Mouse (Mus musculus) adrenal gland, adult 8-10 months (tissue): ENCODE results near the gene Fbxw8. TPM values are rescaled to one million over a fixed set of nuclear protein-coding genes. Genes with fewer than 3 reads are reported as not detected.

ENCODE experiments used
- DNase-seq: peaks from one replicate; pipeline ENCODE4 v3.0.0; 2022
- total RNA-seq, 4 experiments: library from RNA; stranded (reverse); gene quantifications; 2 replicates each; pipeline ENCODE4 v1.2.4; 2022

Fbxw8 gene
- 10 to 100 TPM; 47.0 to 57.6 (median 51.7) TPM for total RNA-seq

DNA sequence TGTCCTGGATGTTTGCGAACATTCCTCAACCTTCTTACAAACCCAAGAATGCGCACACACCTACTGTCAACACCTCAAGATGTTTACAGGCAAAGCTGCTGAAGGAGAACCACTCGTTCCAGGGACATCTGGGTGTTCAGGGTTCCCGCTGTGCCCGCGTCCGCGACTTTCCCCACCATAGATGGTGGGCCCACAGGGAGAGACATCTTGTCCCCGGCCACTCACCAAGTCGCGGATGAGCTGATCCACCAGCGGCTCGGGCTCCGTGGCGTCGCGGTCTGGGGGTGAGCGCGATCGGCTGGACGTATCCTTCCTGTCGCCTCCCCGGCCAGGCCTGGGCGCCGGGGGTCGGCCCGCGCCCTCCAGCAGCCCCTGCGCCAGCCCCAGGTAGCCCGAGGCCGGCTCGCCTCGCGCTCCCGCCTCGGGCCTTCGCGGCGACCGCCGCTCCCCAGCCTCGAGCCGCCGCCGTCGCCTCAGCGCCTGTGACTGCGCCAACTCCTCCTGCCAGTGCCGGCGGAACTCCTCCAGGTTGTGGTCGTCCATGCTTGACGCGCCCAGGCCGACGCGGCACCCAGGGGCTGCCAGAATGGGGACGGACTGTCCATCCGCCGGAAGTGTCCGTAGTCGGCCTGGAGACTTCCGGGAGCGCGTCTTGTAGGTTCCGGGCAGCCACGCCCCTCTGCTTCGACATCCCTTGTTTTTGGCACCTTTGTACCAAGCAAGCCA, at the start of gene Fbxw8:
Gene Fbxw8 (minus strand): TSS at position 626 of the 726 bp plus-strand sequence.
- DNase-seq = peak; percentile 70

DNA sequence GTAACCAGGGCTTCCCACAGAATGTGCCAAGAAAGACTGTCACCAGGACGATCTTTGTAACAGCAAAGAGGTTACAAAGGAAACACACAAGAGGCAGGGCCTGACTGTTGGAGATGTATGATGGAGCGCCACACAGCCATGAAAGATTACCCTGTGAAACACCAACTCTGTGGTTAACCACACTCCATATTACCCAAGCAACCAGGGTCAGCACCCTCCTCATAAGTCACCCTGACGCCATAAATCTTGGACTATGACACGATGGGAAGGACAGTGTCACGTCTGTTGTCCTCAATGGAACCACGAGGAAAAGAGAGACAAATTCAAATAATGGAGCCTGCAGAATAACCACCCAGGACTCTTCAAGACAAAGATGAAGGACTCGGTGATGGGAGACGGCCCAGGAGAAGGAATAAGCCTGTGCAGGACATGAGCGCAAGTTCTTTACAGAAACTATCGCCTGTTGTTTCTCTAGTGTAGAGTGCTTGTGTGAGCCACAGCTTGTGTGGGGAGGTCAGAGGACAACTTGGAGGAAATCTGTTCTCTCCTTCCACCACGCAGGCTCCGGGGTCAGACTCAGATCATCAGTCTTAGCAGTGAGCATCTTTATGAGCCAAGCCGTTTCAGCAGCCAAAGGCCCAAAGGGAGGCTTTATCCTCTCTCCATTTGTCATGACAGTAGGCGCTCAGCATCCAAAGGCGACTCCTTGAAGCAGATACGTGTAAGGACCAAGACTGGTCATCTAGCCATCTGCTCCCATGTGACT, 49.6 kb upstream of the Fbxw8 start:
- no peak for DNase-seq

- no peak for DNase-seq
Observed at GRCm38 (mm10) chr5:118199670-118200069, 44.4 kb upstream of the Fbxw8 start.

- DNase-seq = no peak
Observed at GRCm38 (mm10) chr5:118197421-118197820, 42.2 kb upstream of the Fbxw8 start.

DNA sequence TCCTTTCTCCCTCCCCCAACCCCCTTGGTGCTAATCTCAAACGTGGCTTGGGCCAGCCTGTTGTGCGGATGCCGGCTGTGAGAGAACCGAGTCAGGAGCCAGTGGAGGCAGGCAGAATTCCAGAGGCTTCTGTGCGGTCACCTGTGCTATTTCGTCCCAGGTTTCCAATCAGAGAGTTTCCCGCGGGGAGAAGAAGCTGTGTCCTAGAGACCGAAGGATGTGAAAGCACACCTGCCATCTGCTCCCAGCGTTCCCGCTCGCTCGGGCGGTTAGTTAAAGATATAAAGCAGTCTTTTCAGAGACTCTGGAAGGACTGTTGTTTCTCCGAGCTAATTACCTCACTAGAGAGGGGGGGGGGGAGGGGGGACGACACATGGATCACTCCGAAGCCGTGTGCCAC, 37.0 kb upstream of the Fbxw8 start:
- no peak for DNase-seq

DNA sequence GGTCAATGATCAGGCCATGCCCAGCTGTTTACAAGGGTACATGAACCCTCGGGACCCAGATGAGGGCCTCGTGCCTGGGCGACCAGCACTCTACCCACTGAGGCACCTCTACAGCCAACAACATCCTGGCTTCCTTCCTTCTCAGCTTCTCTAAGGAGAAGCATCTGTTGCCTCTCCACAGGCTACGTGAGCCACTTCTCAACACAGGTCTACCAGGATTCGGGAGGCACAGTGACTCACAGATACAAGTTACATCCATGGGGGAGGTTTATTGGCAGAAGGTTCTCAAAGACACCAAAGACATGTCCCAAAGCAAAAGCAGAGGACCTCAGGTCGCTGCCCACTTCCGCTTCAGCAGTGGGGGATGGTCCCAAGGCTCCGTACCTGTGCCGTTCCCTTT, 35.2 kb upstream of the Fbxw8 start:
- DNase-seq = no peak

DNA sequence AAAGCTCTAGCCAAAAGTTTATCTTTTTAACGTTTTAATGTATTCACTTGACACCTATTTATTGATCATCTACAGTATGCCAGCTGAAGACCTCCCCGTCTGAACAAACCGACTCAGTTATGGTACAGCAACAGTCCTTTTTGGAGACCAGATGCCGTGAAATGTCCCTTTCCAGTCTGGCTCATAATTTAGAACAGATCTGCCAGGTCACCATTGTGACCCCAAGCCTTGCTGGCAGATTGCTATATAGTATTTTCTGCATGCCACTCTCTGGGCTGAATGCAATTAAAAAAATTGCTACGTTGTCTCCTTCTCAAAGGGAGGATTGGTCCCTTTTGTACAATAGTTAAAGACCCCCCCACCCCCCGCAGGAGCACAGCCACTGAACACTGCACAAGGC, 33.1 kb upstream of the Fbxw8 start:
- DNase-seq = no peak

DNA sequence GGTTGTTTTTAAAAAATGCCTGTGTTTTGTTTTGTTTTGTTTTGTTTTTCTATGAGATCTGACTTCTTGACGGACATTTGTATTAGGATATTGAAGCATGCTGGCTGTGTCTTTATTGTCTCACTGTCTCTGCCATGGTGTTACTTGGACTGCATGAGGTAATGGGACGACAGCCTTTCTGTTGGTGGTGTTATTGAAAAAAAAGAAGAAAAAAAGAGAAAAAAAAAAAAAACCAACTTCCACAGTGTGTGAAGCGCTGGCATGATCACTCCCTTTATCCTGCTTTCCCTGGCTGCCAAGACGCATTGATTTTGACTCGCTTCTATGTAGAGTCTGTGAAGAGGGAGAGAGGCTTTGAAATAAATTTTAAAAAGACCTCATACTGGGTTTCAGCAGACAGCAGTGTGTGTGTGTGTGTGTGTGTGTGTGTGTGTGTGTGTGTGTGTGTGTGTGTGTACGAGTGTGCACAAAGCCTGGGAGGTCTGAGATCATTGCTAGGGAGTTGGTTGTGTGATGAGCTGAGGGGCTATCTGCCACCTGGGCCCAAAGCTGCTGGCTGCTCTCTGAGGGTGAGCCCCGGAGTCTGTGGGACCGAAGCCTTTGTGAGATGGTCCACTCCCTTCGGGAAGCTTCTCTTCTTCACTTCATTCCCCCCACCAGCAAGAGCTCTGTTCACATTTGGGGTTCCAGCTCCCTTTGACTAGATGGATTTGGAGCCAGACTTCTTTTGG, 31.8 kb upstream of the Fbxw8 start:
- DNase-seq = no peak

GRCm38 (mm10) chr5:118177640-118178039, 22.4 kb upstream of the Fbxw8 start:
- no peak for DNase-seq

GRCm38 (mm10) chr5:118175137-118175536, 19.9 kb upstream of the Fbxw8 start:
- DNase-seq = no peak

GRCm38 (mm10) chr5:118174310-118175009, 19.2 kb upstream of the Fbxw8 start:
- DNase-seq = no peak

- no peak for DNase-seq
Observed at GRCm38 (mm10) chr5:118172078-118172723, 16.9 kb upstream of the Fbxw8 start.

- DNase-seq = no peak
Observed at GRCm38 (mm10) chr5:118171665-118172064, 16.4 kb upstream of the Fbxw8 start.

DNA sequence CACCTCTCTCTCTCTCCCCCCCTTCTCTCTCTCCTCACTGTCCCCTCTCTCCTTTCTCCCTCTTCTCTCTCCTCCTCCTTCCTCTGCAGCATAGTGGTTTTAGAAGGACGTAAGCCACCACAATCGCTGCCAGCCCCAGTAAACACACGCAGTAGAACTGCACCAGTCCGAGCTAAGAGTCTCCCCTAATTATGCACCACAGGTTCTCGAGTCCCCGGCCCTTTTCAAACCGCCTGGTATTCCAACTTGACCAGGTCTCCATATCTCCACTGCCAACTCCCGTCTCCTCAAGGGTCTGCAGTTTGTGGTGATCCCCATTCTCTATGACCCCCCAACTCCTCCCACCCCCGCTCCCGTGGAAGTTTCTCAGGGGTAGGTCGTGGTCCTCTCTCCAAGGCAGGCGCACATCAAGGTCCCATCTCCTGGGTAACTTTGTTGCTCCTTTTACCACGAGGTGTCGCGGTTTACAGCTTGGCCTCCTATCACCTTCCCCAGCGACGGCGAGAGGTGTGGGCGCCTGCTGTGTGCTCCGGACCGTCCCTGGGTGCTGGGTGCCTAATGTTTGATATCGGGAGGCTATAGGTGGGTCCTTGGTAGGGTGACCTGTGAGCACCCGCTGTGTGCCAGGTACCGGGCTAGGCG, 15.7 kb upstream of the Fbxw8 start:
- DNase-seq = no peak

DNA sequence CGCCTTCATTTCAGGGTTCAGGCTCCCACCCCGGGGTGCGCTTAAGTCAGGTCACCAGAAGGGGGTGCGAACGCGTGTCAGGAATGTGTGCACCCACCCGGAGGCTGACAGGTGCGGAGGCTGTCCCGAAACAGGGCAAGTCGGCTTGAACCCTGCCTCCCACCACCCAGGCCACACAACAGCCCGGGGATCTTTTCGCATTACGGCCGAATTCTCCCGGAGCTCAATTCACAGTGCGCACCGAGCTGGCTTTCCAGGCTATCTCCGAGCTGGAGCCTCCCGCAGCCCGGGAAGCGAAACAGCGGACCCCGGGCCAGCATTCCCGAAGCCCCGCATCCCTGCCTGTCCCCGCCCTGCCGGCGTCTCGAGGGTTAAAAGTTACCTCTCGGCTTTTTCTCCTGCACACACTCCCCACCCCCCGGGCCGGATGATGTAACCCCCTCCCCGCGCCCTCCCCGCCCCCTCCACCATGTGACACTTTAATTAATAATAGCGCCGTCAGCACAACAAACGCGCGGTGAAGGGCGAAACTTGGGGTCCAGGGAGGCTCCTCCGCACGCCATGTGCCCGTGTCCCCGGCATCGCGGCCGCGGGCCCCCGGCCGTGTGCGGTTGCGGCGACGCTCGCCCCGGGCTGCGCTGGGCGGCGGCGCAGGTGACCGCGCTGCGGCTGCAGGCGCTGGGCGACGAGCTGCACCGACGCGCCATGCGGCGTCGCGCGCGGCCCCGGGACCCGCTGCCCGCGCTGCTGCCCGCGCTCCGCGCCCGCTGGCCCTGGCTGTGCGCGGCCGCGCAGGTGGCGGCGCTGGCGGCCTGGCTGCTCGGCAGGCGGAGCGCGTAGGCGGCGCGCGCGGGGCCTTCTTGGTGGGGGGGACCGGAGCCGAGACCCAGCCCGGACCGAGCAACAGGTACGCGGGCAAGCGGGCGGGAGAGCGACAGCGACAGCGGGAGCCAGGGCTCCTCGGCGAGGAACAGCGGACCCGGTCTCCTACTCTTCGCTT, 14.3 kb upstream of the Fbxw8 start:
- no peak for DNase-seq

GRCm38 (mm10) chr5:118167561-118167995, 12.3 kb upstream of the Fbxw8 start:
- no peak for DNase-seq

- DNase-seq = no peak
Observed at GRCm38 (mm10) chr5:118165462-118165861, 10.2 kb upstream of the Fbxw8 start.

DNA sequence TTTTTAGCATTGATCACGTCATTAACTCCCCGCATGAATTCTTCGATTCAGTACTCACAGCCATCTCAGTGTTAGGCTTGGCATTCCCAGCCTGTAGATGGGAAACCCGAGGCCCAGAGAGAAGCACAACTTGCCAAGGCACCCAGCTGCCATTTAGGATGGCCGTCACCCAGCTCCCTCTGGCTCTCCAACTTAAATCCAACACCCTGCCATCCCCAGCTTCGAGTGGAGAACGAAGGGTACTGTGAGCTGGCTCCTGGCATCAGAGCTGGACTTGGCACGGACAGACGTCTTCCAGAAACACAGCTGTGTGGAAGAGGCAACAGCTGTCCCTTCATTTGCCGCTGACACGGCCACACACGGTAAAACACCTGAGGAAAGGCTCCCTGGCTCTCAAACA, 9.3 kb upstream of the Fbxw8 start, which contains the start of gene Hrk:
Gene Hrk (plus strand): TSS at position 68 of the 400 bp plus-strand sequence.
- DNase-seq = no peak

DNA sequence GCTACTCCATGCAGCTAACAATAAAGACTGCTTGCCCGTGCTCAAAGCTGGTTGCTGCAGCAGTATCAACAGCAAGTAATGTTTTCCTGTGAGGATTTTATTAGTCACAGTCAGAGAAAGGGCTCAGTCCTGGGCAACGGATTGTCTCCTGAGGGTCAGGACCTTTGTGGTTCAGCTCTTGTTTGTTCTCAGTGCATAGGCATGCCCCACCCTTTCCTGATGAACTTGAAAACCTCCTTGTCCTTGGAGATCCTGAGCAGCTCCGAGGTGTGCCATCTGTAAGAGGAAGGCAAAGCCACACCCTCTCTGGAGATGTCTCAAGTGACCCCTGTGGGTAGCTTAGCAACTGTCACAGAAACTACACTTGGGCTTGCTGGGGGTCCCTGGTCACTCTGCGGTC, 5.4 kb upstream of the Fbxw8 start:
- DNase-seq = no peak

DNA sequence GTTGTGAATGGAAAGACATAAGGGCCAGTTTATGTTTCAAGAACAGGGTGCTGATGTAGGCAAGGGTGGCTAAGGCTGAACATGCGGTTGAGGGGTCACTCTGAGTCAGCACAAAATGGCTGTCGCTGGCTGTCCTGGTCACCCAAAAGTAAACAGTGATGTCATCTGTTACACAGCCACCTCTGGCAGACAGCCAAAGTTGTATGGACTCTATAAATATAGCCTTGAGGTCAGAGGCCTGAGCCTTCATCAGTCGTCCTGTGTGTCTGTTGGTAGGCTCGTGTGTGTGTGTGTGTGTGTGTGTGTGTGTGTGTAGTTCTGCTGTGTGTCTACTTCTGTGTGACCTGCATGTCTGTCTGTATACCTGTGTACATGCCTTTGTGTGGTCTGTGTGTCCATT, 1.7 kb upstream of the Fbxw8 start:
- no peak for DNase-seq
